Mouse (Mus musculus): ENCODE measurements around the gene Syne1. TPM values are rescaled to one million over a fixed set of nuclear protein-coding genes. Genes with fewer than 3 reads are reported as not detected.
"Not testable (repeated sequence)": the region's sequence is repeated elsewhere in the genome, so short reads cannot be mapped to it uniquely, and the experiment has no call there.

Syne1 gene
- total RNA-seq, 2 experiments from 2014 or later = 368 to 438 TPM

DNA sequence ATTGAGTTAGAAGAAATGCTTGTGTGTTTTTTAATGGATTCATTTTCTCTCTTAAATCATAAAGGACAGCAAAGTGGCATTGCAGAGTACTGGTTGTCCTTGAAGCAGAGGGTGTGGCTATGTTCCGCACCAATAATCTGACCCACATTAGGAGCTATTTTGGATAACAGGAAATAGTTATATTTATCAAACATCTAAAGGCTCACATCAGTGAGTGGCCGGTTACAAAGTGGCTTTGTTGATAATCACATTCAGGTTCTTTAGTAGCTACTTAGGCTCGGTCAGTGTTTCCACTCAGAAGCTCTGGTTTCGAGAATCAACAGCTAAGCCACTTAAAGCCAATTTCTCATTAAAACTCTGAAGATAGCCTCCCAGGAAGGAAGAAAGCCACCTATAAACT is 23.6 kb downstream of the Syne1 start:
- DNase-seq (ENCODE audit: low spot score in 2 of 2) = no peak
- intact Hi-C loops (cut with DNase I) = no loop called here

DNA sequence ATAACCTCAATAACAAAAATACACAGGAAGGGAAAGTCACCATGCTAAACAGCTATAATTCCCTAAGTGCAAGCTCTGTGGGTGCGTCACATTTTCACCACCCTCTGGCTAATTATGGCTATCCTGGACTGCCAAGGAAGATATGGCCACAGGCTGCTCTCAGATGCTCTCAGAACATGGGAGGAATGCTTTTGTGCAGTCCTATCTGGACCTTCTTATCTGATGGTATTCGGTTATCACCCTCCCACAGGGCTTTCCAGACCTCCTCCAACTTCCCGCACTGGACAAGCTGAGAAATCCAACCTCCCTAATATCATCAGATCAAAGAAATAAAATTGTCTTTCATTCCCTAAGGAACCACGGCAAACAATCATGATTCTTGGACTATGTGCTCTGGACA is 28.4 kb downstream of the Syne1 start:
- intact Hi-C loops (cut with DNase I) = no loop called here
- no peak for DNase-seq (ENCODE audit: low spot score in 2 of 2)

- intact Hi-C loops (cut with DNase I) = no loop called here
- DNase-seq (ENCODE audit: low spot score in 2 of 2) = no peak
Measured at GRCm38 (mm10) chr10:5522276-5522675, 29.0 kb downstream of the Syne1 start.

DNA sequence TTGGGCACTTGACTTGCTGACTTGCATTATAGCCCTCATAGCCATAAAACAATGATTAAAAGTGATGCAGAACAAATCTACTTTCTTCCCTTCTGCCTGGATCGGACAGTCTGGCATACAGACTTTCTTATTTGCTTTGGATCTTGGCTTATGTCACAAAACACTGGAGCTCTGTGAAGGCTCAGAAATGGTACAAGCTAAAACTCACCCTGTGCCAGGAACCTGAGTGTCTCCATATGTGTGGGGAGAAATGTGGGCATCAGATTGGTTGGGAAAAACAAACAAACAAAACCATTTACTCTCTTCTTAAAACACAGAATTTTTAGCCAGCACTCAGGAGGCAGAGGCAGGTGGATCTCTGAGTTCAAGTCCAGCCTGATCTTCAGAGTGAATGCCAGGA is 30.6 kb downstream of the Syne1 start:
- intact Hi-C loops (cut with DNase I) = no loop called here
- no peak for DNase-seq (ENCODE audit: low spot score in 2 of 2)

DNA sequence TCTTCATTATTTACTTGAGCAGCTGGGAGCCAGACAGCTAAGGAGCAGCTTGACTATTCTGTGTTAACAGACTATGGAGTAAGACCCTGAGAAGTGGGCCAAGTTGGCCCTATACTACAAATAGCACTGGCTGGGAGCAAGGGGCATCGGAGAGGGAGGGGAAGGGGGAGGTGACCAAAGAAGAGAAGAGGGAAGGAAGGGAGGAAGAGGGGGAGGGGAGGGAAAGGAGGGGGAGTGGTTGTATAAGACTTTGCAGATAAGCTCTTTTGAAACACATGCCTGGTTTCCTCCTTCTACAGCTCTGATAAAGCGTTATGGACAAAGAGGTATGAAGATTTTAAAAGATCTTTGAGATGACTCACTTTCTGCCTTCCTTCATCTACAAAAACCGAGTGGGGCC is 36.0 kb downstream of the Syne1 start:
- intact Hi-C loops (cut with DNase I) = no loop called here
- no peak for DNase-seq (ENCODE audit: low spot score in 2 of 2)

GRCm38 (mm10) chr10:5514134-5514533 is 37.1 kb downstream of the Syne1 start:
- no peak for DNase-seq (ENCODE audit: low spot score in 2 of 2)
- intact Hi-C loops (cut with DNase I) = loop anchor here (5.0 kb wide), 1 partner anchor 38 kb away; the partner anchor contains the start of gene Syne1

DNA sequence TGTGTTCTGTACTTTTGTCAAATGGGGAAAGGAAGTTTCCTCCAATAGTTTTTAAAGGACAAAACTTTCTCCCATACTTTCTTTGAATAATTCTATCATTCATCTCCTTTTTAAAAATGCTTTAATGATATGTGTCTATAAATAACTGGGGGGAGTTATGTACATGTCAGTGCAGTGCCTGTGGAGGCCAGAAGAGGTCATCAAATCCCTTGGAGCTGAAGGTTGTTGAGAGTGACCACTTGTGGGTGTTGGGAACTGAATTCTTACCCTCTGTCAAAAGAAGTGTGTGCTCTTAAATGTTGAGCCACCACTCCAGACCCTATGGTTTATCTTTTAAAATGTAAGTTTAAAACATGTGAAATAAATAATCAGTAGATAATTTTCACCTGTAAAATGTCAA is 39.0 kb downstream of the Syne1 start:
- intact Hi-C loops (cut with DNase I) = loop anchor here (5.0 kb wide), 1 partner anchor 40 kb away; the partner anchor contains the start of gene Syne1
- no peak for DNase-seq (ENCODE audit: low spot score in 2 of 2)

GRCm38 (mm10) chr10:5511403-5511802 is 39.9 kb downstream of the Syne1 start:
- intact Hi-C loops (cut with DNase I) = loop anchor here (5.0 kb wide), 1 partner anchor 41 kb away; the partner anchor contains the start of gene Syne1
- DNase-seq (ENCODE audit: low spot score in 2 of 2) = no peak

- no peak for DNase-seq (ENCODE audit: low spot score in 2 of 2)
- intact Hi-C loops (cut with DNase I) = no loop called here
Measured at GRCm38 (mm10) chr10:5507478-5507877, 43.8 kb downstream of the Syne1 start.

- intact Hi-C loops (cut with DNase I) = no loop called here
- DNase-seq (ENCODE audit: low spot score in 2 of 2) = no peak
Measured at GRCm38 (mm10) chr10:5504761-5505160, 46.5 kb downstream of the Syne1 start.

GRCm38 (mm10) chr10:5503909-5504308 is 47.4 kb downstream of the Syne1 start:
- intact Hi-C loops (cut with DNase I) = no loop called here
- no peak for DNase-seq (ENCODE audit: low spot score in 2 of 2)

DNA sequence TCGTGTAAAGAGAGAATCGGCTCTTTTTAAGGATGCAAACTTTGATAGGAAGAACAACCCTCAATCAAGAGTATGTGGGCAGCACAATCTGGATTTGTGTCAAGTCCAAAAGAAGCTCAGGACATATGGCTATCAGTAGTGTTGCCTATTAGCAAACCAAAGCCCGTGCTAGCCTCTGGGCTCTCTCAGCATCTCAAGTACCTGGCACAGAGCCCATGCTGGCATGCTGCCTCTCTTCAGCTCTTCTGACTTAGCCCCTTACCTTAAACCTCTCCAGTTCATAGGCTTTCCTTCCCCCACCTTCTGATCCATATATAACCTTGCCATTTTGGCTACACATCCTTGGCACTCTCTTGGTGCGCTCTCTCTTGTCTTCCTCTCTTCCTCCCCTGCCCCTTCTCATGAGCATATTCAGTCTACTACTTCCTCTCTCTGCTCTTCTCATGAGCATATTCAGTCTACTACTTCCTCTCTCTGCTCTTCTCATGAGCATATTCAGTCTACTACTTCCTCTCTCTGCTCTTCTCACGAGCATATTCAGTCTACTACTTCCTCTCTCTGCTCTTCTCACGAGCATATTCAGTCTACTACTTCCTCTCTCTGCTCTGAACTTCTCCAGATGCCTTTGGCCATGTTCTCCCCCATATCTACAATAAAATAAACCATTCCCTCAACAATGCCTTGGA is 51.5 kb downstream of the Syne1 start:
- DNase-seq (ENCODE audit: low spot score in 2 of 2); intact Hi-C loops (cut with DNase I): not testable (repeated sequence)

DNA sequence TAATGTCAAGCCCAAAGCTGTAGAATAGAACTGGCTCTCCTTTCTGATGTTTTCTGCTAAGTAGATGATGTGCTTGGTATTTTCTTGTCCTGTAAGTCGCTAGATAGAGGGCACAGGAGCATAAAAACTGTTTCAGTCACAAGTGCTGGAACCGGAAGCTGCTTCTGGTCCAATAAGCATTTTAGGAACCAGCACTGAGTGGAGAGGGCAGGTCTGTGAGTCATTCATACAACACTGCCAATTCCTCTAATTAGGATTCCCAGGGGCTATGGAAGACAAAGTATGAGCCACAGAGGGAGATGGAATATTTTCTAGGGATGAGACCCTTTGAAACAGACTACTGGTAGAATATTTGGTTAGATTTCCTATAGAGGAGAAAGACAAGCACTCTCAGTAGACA is 53.4 kb downstream of the Syne1 start:
- DNase-seq (ENCODE audit: low spot score in 2 of 2) = no peak
- intact Hi-C loops (cut with DNase I) = no loop called here

DNA sequence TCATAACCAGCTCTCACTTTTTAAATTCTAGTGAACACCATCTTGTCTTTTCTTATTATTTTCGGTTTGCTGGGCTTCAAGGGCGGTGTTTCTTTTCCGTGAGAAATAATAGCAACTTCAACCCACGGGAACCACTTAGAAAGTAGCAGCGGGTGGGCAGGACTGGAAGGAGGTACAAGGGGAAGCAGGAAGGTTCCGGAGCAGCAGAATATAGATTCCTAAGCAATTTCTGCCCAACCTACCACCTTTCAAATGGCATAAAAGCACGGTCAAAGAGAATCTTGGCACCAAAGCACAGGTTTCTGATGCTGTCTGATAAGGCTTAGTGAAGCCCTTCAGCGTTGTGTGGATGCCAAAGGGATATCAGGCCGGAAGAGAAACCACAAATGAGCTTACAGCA is 60.2 kb downstream of the Syne1 start:
- intact Hi-C loops (cut with DNase I) = loop anchor here (1.0 kb wide), 1 partner anchor 59 kb away; no protein-coding TSS in a partner anchor
- peak; percentile 24 to 43 for DNase-seq (ENCODE audit: low spot score in 2 of 2)

DNA sequence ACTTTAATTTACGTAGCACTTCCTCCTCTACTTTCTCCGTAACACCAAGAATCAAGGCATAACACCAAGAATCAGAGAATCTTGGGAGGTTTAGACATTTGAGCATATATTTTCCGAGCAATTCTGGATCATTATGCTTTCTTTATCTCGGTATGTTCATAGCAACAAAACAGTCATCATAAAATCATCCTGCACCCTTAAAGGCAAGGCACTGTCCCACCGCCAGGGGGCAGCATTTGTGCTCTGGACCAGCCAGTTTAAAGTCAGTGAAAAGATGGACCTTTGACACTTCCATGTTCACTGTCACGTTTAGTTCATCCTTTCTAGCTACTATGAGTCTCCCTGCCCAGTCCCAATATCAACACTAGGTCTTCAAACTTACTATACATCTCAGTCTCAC is 61.3 kb downstream of the Syne1 start:
- DNase-seq (ENCODE audit: low spot score in 2 of 2) = no peak
- intact Hi-C loops (cut with DNase I) = no loop called here

GRCm38 (mm10) chr10:5488097-5488496 is 63.2 kb downstream of the Syne1 start:
- DNase-seq (ENCODE audit: low spot score in 2 of 2) = no peak
- intact Hi-C loops (cut with DNase I) = no loop called here

GRCm38 (mm10) chr10:5480552-5481550 is 70.4 kb downstream of the Syne1 start:
- intact Hi-C loops (cut with DNase I) = loop anchor here (1.0 kb wide), 1 partner anchor 74 kb away; no protein-coding TSS in a partner anchor

DNA sequence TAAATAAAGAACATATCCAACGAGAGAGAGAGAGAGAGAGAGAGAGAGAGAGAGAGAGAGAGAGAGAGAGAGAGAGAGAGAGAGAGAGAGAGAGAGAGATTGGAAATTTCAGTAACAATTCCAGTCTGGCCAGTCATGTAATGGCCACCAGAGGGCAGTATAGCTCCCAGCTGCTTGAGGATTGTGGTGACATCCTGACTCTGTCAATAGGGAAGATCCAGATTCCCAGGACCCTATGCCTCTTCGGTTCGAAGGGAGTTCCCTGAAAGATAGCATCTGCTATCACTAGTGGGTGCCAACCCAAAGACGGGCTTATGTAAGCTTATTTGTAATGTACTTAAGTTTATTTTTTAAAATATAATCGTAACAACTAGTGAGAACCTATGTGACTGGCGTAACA is 71.2 kb downstream of the Syne1 start:
- intact Hi-C loops (cut with DNase I) = loop anchor here (1.0 kb wide), 1 partner anchor 75 kb away; no protein-coding TSS in a partner anchor
- DNase-seq (ENCODE audit: low spot score in 2 of 2) = no peak

More at GRCm38 (mm10) chr10:5480552-5481550, 70.4 kb downstream of the Syne1 start:
- no peak for DNase-seq (ENCODE audit: low spot score in 2 of 2)

DNA sequence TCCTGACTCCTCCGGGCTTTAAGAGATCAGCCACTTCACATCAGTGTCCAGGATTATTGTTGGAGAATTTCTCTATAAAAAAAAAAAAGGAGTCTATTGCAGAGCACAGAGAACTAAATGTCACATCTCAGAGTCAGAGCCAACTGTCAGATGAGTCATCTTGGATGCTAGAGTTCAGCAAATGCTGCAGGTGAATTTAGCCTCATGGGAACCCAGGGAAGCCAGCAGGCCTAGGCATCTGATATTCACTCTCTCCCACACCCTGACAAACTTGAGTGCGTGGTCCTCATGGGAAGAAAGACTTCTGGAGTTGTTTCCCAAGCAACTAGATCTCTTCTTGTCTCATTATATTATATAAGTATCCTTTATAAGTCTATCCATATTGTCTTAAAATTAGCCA is 82.6 kb downstream of the Syne1 start:
- intact Hi-C loops (cut with DNase I) = no loop called here

DNA sequence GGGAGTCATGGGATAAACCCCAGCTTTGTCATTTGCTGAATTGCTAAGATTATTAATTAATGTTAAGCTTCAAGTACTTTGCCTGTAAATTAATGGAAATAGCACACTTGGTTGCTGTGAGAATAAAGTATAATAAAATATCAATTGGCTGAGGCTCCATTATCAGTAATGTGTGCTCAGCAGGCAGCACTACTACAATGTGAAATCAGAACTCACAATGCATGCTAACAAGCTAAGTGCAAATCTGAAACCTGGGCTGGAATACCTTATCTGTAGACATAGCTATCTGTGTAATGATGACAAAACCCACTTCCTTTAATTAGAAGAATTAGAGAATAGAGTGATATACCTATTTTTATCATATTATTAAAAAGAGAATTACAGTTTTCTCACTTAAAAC is 97.5 kb downstream of the Syne1 start:
- intact Hi-C loops (cut with DNase I) = no loop called here
- DNase-seq (ENCODE audit: low spot score in 2 of 2) = no peak

More for the DNA sequence above, 82.6 kb downstream of the Syne1 start:
- DNase-seq (ENCODE audit: low spot score in 2 of 2) = no peak
